Mouse (Mus musculus): Measurements from ENCODE around the gene Cacng2. TPM values are rescaled to one million over a fixed set of nuclear protein-coding genes. Genes with fewer than 3 reads are reported as not detected.

Gene Cacng2
- total and polyA plus RNA-seq, 2 experiments from 2014 or later: not detected

- Histone ChIP-seq H3K4me2 (ENCODE audit: low read depth, low read length) (no peak overlapping the region), H3K9ac (replicated peaks; ENCODE audit: low read depth, low read length) (no peak overlapping the region), H3K36me3 (replicated peaks; ENCODE audit: control insufficient read depth, insufficient read depth, low read length) (no peaks in the 10 kb centered on the region), H3K9me3 (replicated peaks; ENCODE audit: control insufficient read depth, low read length) (no peaks in the 10 kb centered on the region), H3K27ac (ENCODE audit: low read depth) (no peak overlapping the region), H3K4me3 (ENCODE audit: low read depth, low read length) (no peak overlapping the region), H3K27me3 (ENCODE audit: control insufficient read depth, insufficient read depth, low read length) (no peaks in the 10 kb centered on the region), H3K4me1 (ENCODE audit: control insufficient read depth, insufficient read depth) (no peaks in the 10 kb centered on the region)
- peak; percentile 69 for DNase-seq (ENCODE audit: low spot score)
- TF ChIP-seq EP300 (IDR thresholded peaks at IDR 0.05; ENCODE audit: low read depth): no peak
- TF ChIP-seq CTCF (IDR thresholded peaks at IDR 0.05; ENCODE audit: low read depth): no peak
- 2% methylated on average over 5 of the region's 5 CpGs for WGBS
- no peak for ATAC-seq (ENCODE audit: insufficient read depth, low read depth)
Observed at GRCm38 (mm10) chr15:78066475-78066874, 53.4 kb downstream of the Cacng2 start.

- no peaks in the 10 kb centered on the region for H3K4me1 ChIP-seq (ENCODE audit: control insufficient read depth, insufficient read depth)
- no peak for ATAC-seq (ENCODE audit: insufficient read depth, low read depth)
- no peak for DNase-seq (ENCODE audit: low spot score)
- no peak overlapping the region for H3K27ac ChIP-seq (ENCODE audit: low read depth)
- H3K9ac ChIP-seq (replicated peaks; ENCODE audit: low read depth, low read length): no peak overlapping the region
- no peak overlapping the region for H3K4me3 ChIP-seq (ENCODE audit: low read depth, low read length)
- no peaks in the 10 kb centered on the region for H3K9me3 ChIP-seq (replicated peaks; ENCODE audit: control insufficient read depth, low read length)
- H3K4me2 ChIP-seq (ENCODE audit: low read depth, low read length): no peak overlapping the region
- no peaks in the 10 kb centered on the region for H3K27me3 ChIP-seq (ENCODE audit: control insufficient read depth, insufficient read depth, low read length)
- 77% methylated on average over 5 of the region's 5 CpGs for WGBS
- no peak for TF ChIP-seq CTCF (IDR thresholded peaks at IDR 0.05; ENCODE audit: low read depth)
- no peak for TF ChIP-seq EP300 (IDR thresholded peaks at IDR 0.05; ENCODE audit: low read depth)
- no peaks in the 10 kb centered on the region for H3K36me3 ChIP-seq (replicated peaks; ENCODE audit: control insufficient read depth, insufficient read depth, low read length)
Observed at GRCm38 (mm10) chr15:78065541-78065940, 54.3 kb downstream of the Cacng2 start.

GRCm38 (mm10) chr15:78064340-78064739 lies 55.5 kb downstream of the Cacng2 start:
- H3K4me2 ChIP-seq (ENCODE audit: low read depth, low read length): no peak overlapping the region
- 37% methylated on average over 6 of the region's 6 CpGs for whole genome bisulfite sequencing
- no peak overlapping the region for H3K4me3 ChIP-seq (ENCODE audit: low read depth, low read length)
- H3K27me3 ChIP-seq (ENCODE audit: control insufficient read depth, insufficient read depth, low read length): no peaks in the 10 kb centered on the region
- TF ChIP-seq EP300 (IDR thresholded peaks at IDR 0.05; ENCODE audit: low read depth) (no peak), CTCF (IDR thresholded peaks at IDR 0.05; ENCODE audit: low read depth) (no peak)
- no peaks in the 10 kb centered on the region for H3K9me3 ChIP-seq (replicated peaks; ENCODE audit: control insufficient read depth, low read length)
- no peak for ATAC-seq (ENCODE audit: insufficient read depth, low read depth)
- no peak overlapping the region for H3K9ac ChIP-seq (replicated peaks; ENCODE audit: low read depth, low read length)
- H3K36me3 ChIP-seq (replicated peaks; ENCODE audit: control insufficient read depth, insufficient read depth, low read length): no peaks in the 10 kb centered on the region
- no peak for DNase-seq (ENCODE audit: low spot score)
- H3K4me1 ChIP-seq (ENCODE audit: control insufficient read depth, insufficient read depth): no peaks in the 10 kb centered on the region
- H3K27ac ChIP-seq (ENCODE audit: low read depth): no peak overlapping the region

- Histone ChIP-seq H3K9ac (replicated peaks; ENCODE audit: low read depth, low read length) (no peak overlapping the region), H3K27ac (ENCODE audit: low read depth) (no peak overlapping the region), H3K27me3 (ENCODE audit: control insufficient read depth, insufficient read depth, low read length) (no peaks in the 10 kb centered on the region), H3K4me1 (ENCODE audit: control insufficient read depth, insufficient read depth) (no peaks in the 10 kb centered on the region), H3K9me3 (replicated peaks; ENCODE audit: control insufficient read depth, low read length) (no peaks in the 10 kb centered on the region), H3K4me3 (ENCODE audit: low read depth, low read length) (no peak overlapping the region), H3K4me2 (ENCODE audit: low read depth, low read length) (no peak overlapping the region), H3K36me3 (replicated peaks; ENCODE audit: control insufficient read depth, insufficient read depth, low read length) (no peaks in the 10 kb centered on the region)
- 55% methylated on average over 14 of the region's 14 CpGs for WGBS
- DNase-seq (ENCODE audit: low spot score): no peak
- no peak for ATAC-seq (ENCODE audit: insufficient read depth, low read depth)
- no peak for TF ChIP-seq CTCF (IDR thresholded peaks at IDR 0.05; ENCODE audit: low read depth)
- TF ChIP-seq EP300 (IDR thresholded peaks at IDR 0.05; ENCODE audit: low read depth): no peak
Observed at GRCm38 (mm10) chr15:78062467-78062866, 57.4 kb downstream of the Cacng2 start.

GRCm38 (mm10) chr15:78056930-78057329 lies 62.9 kb downstream of the Cacng2 start:
- no peaks in the 10 kb centered on the region for H3K4me1 ChIP-seq (ENCODE audit: control insufficient read depth, insufficient read depth)
- TF ChIP-seq CTCF (IDR thresholded peaks at IDR 0.05; ENCODE audit: low read depth): no peak
- TF ChIP-seq EP300 (IDR thresholded peaks at IDR 0.05; ENCODE audit: low read depth): no peak
- H3K27me3 ChIP-seq (ENCODE audit: control insufficient read depth, insufficient read depth, low read length): no peaks in the 10 kb centered on the region
- no peak overlapping the region for H3K4me2 ChIP-seq (ENCODE audit: low read depth, low read length)
- no peaks in the 10 kb centered on the region for H3K36me3 ChIP-seq (replicated peaks; ENCODE audit: control insufficient read depth, insufficient read depth, low read length)
- H3K4me3 ChIP-seq (ENCODE audit: low read depth, low read length): no peak overlapping the region
- 60% methylated on average over 1 of the region's 1 CpGs for WGBS
- ATAC-seq (ENCODE audit: insufficient read depth, low read depth) (no peak), DNase-seq (ENCODE audit: low spot score) (no peak)
- no peak overlapping the region for H3K27ac ChIP-seq (ENCODE audit: low read depth)
- H3K9me3 ChIP-seq (replicated peaks; ENCODE audit: control insufficient read depth, low read length): no peaks in the 10 kb centered on the region
- no peak overlapping the region for H3K9ac ChIP-seq (replicated peaks; ENCODE audit: low read depth, low read length)

- H3K9me3 ChIP-seq (replicated peaks; ENCODE audit: control insufficient read depth, low read length): no peaks in the 10 kb centered on the region
- DNase-seq (ENCODE audit: low spot score) (no peak), ATAC-seq (ENCODE audit: insufficient read depth, low read depth) (no peak)
- no peak overlapping the region for H3K9ac ChIP-seq (replicated peaks; ENCODE audit: low read depth, low read length)
- H3K27me3 ChIP-seq (ENCODE audit: control insufficient read depth, insufficient read depth, low read length): no peaks in the 10 kb centered on the region
- H3K4me3 ChIP-seq (ENCODE audit: low read depth, low read length): no peak overlapping the region
- H3K36me3 ChIP-seq (replicated peaks; ENCODE audit: control insufficient read depth, insufficient read depth, low read length): no peaks in the 10 kb centered on the region
- no peak overlapping the region for H3K4me2 ChIP-seq (ENCODE audit: low read depth, low read length)
- 74% methylated on average over 10 of the region's 10 CpGs for WGBS
- no peaks in the 10 kb centered on the region for H3K4me1 ChIP-seq (ENCODE audit: control insufficient read depth, insufficient read depth)
- H3K27ac ChIP-seq (ENCODE audit: low read depth): no peak overlapping the region
- TF ChIP-seq EP300 (IDR thresholded peaks at IDR 0.05; ENCODE audit: low read depth): no peak
- no peak for TF ChIP-seq CTCF (IDR thresholded peaks at IDR 0.05; ENCODE audit: low read depth)
Observed at GRCm38 (mm10) chr15:78050682-78051081, 69.1 kb downstream of the Cacng2 start.
